Mouse (Mus musculus): ENCODE measurements at regions not wholly inside any gene's neighbourhood (a gene's known extent, or its start where the extent isn't known, plus 50 kb on each side); places are given as distances from the start of the nearest gene placed in this dataset.
"Not testable (repeated sequence)": the region's sequence is repeated elsewhere in the genome, so short reads cannot be mapped to it uniquely, and the experiment has no call there.

- peak in 1 of 2 experiments; percentile 4 for DNase-seq
Observed at GRCm38 (mm10) chr8:20812164-20812872, 80.2 kb upstream of the Defb33 start.

GRCm38 (mm10) chr8:20813493-20813892 is 79.0 kb upstream of the Defb33 start:
- DNase-seq, result not testable (repeated sequence)

- DNase-seq, result peak; percentile 15 to 20
Observed at GRCm38 (mm10) chr8:20822434-20822833, 70.0 kb upstream of the Defb33 start.

- DNase-seq, result peak; percentile 15 to 16
Observed at GRCm38 (mm10) chr8:20823219-20823618, 69.2 kb upstream of the Defb33 start.

GRCm38 (mm10) chr8:20839481-20839880 is 53.0 kb upstream of the Defb33 start:
- DNase-seq, result not testable (repeated sequence)

Data from cerebellum, postnatal 10 days (tissue).